14 mouse cellular contexts compared by ENCODE assay signal in genomic region chr5:136076284-136076683, GRCm38 (mm10). TPM values are rescaled to one million over a fixed set of nuclear protein-coding genes. Genes with fewer than 3 reads are reported as not detected.
A peak's percentile ranks its signal among the peaks of the same experiment; 100 is the strongest.
DNase-seq lines count a peak whose midpoint lies in the region; ATAC-seq and TF ChIP-seq lines count a peak whose summit lies in the region.
"Had no signal": no experiment of that assay in that cellular context is flagged by ENCODE, and none has a peak within 500 bp of the region (broad histone marks: within the 10 kb centered on the region; RNA-seq: fewer than 3 reads in every experiment).

No protein-coding gene starts in this region.

- H3K36me3 ChIP-seq in hindbrain, postnatal 0 days (ENCODE audit: insufficient read depth, low read length) = no peaks in the 10 kb centered on the region
- no peaks in the 10 kb centered on the region for H3K36me3 ChIP-seq in hindbrain, embryonic 13.5 days
- no peaks in the 10 kb centered on the region for H3K36me3 ChIP-seq in midbrain, embryonic 14.5 days (ENCODE audit: control insufficient read depth, insufficient read depth, low read length)
- no peaks in the 10 kb centered on the region for H3K36me3 ChIP-seq in midbrain, embryonic 15.5 days (replicated peaks)
- H3K36me3 ChIP-seq: limb, embryonic 15.5 days had no signal

- TF ChIP-seq CTCF in hindbrain, postnatal 0 days (IDR thresholded peaks at IDR 0.05; ENCODE audit: low read depth) = no peak

- WGBS in hindbrain, postnatal 0 days = 30% methylated on average over 7 of the region's 7 CpGs
- 54% methylated on average over 7 of the region's 7 CpGs for WGBS in hindbrain, embryonic 13.5 days
- WGBS in midbrain, embryonic 14.5 days = 50% methylated on average over 7 of the region's 7 CpGs
- WGBS in midbrain, embryonic 15.5 days = 54% methylated on average over 7 of the region's 7 CpGs

- no peak overlapping the region for H3K4me2 ChIP-seq in hindbrain, postnatal 0 days (ENCODE audit: low read depth, low read length)
- H3K4me2 ChIP-seq in hindbrain, embryonic 13.5 days = no peak overlapping the region
- no peak overlapping the region for H3K4me2 ChIP-seq in midbrain, embryonic 14.5 days (ENCODE audit: low read length)
- no peak overlapping the region for H3K4me2 ChIP-seq in midbrain, embryonic 15.5 days
- H3K4me2 ChIP-seq: limb, embryonic 15.5 days had no signal

- H3K9me3 ChIP-seq in hindbrain, postnatal 0 days (ENCODE audit: low read length) = no peaks in the 10 kb centered on the region
- H3K9me3 ChIP-seq in hindbrain, embryonic 13.5 days = no peaks in the 10 kb centered on the region
- H3K9me3 ChIP-seq in midbrain, embryonic 14.5 days (ENCODE audit: control insufficient read depth, low read length) = no peaks in the 10 kb centered on the region
- no peaks in the 10 kb centered on the region for H3K9me3 ChIP-seq in midbrain, embryonic 15.5 days
- H3K9me3 ChIP-seq: limb, embryonic 15.5 days had no signal

- H3K4me3 ChIP-seq in hindbrain, postnatal 0 days (ENCODE audit: low read length) = no peak overlapping the region
- no peak overlapping the region for H3K4me3 ChIP-seq in hindbrain, embryonic 13.5 days
- no peak overlapping the region for H3K4me3 ChIP-seq in midbrain, embryonic 14.5 days (replicated peaks; ENCODE audit: low read depth, low read length)
- H3K4me3 ChIP-seq in midbrain, embryonic 15.5 days = no peak overlapping the region
- H3K4me3 ChIP-seq: limb, embryonic 15.5 days had no signal

- H3K27ac ChIP-seq in hindbrain, postnatal 0 days = no peak overlapping the region; the same call in 1 of the 2 replicates
- no peak overlapping the region for H3K27ac ChIP-seq in hindbrain, embryonic 13.5 days
- H3K27ac ChIP-seq in midbrain, embryonic 14.5 days (replicated peaks; ENCODE audit: low read depth, low read length) = no peak overlapping the region
- H3K27ac ChIP-seq in midbrain, embryonic 15.5 days = no peak overlapping the region

- no peaks in the 10 kb centered on the region for H3K27me3 ChIP-seq in hindbrain, postnatal 0 days (ENCODE audit: insufficient read depth, low read length)
- peaks cover 3% of the 10 kb centered on the region; the same call in 1 of the 2 replicates for H3K27me3 ChIP-seq in hindbrain, embryonic 13.5 days
- H3K27me3 ChIP-seq in midbrain, embryonic 14.5 days (ENCODE audit: control insufficient read depth, insufficient read depth, low read length) = no peaks in the 10 kb centered on the region
- no peaks in the 10 kb centered on the region for H3K27me3 ChIP-seq in midbrain, embryonic 15.5 days (replicated peaks)
- H3K27me3 ChIP-seq: limb, embryonic 15.5 days had no signal

- H3K4me1 ChIP-seq in hindbrain, postnatal 0 days (ENCODE audit: insufficient read depth, low read length) = no peaks in the 10 kb centered on the region
- H3K4me1 ChIP-seq in hindbrain, embryonic 13.5 days (replicated peaks) = 0 out of 2 replicates have a peak, but pooled peaks cover 5% of the 10 kb centered on the region
- H3K4me1 ChIP-seq in midbrain, embryonic 14.5 days (ENCODE audit: control insufficient read depth, insufficient read depth, low read length) = no peaks in the 10 kb centered on the region
- H3K4me1 ChIP-seq in midbrain, embryonic 15.5 days = no peaks in the 10 kb centered on the region

- ATAC-seq in hindbrain, postnatal 0 days = no peak
- no peak for ATAC-seq in hindbrain, embryonic 13.5 days (ENCODE audit: low FRiP score)
- no peak for ATAC-seq in midbrain, embryonic 14.5 days (ENCODE audit: low FRiP score, low TSS enrichment)
- ATAC-seq in midbrain, embryonic 15.5 days (replicated peaks) = no peak
- no peak for ATAC-seq in monocyte, adult 5-6 weeks (replicated peaks; ENCODE audit: insufficient number of reproducible peaks, low FRiP score, low TSS enrichment, poor library complexity, severe bottlenecking)

- H3K9ac ChIP-seq in hindbrain, postnatal 0 days (replicated peaks; ENCODE audit: low read length) = no peak overlapping the region
- no peak overlapping the region for H3K9ac ChIP-seq in hindbrain, embryonic 13.5 days
- no peak overlapping the region for H3K9ac ChIP-seq in midbrain, embryonic 14.5 days (replicated peaks; ENCODE audit: low read length)
- H3K9ac ChIP-seq in midbrain, embryonic 15.5 days = no peak overlapping the region
- H3K9ac ChIP-seq: limb, embryonic 15.5 days had no signal

- peak; percentile 12 for DNase-seq in hindbrain, postnatal 0 days (ENCODE audit: low spot score)
- peak; percentile 21 for DNase-seq in midbrain, embryonic 14.5 days
- DNase-seq in brain, adult 2 months (ENCODE audit: low read depth, low spot score) = peak; percentile 45
- DNase-seq in right cerebral cortex, postnatal 4 days = peak; percentile 32
- DNase-seq in adrenal gland, postnatal 25 days = no peak
- DNase-seq: cerebellum, adult 18-20 months; thymus, adult 18-20 months had no signal

RNA-seq across cellular contexts. Expression of gene Rasa4, which starts 7.4 kb away (rescaled TPM):
- 27.0 and 27.5 TPM in 2 replicates for total RNA-seq in hindbrain, postnatal 0 days (2014; rRNA removed)
- polyA plus RNA-seq in hindbrain, postnatal 0 days (2015; fragmentation: Nextera tagmentation; extraction: Ambion mirVana) = 19.2 and 19.4 TPM in 2 replicates
- 16.2 and 17.3 TPM in 2 replicates for polyA plus RNA-seq in hindbrain, embryonic 13.5 days (2015; fragmentation: Nextera tagmentation; extraction: Ambion mirVana)
- 16.9 and 17.1 TPM in 2 replicates for polyA plus RNA-seq in midbrain, embryonic 14.5 days (2014; fragmentation: Nextera tagmentation; extraction: Ambion mirVana)
- polyA plus RNA-seq in midbrain, embryonic 15.5 days (2015; fragmentation: Nextera tagmentation; extraction: Ambion mirVana) = 22.0 and 22.8 TPM in 2 replicates
- 13.8 and 19.1 TPM in 2 replicates for total RNA-seq in adrenal gland, postnatal 25 days (2021)
- 20.8 to 45.1 TPM (median 32.3 TPM) in 3 replicates for total RNA-seq in monocyte, adult 5-6 weeks (2017)

RNA-seq across cellular contexts. Expression of gene Upk3bl, which starts 22.0 kb away (rescaled TPM):
- total RNA-seq in hindbrain, postnatal 0 days (2014; rRNA removed) = not detected in 2 replicates
- polyA plus RNA-seq in hindbrain, postnatal 0 days (2015; fragmentation: Nextera tagmentation; extraction: Ambion mirVana) = 0.14 TPM in 1 of 2 replicates, not detected in the other
- polyA plus RNA-seq in hindbrain, embryonic 13.5 days (2015; fragmentation: Nextera tagmentation; extraction: Ambion mirVana) = not detected in 2 replicates
- not detected in 2 replicates for polyA plus RNA-seq in midbrain, embryonic 14.5 days (2014; fragmentation: Nextera tagmentation; extraction: Ambion mirVana)
- polyA plus RNA-seq in midbrain, embryonic 15.5 days (2015; fragmentation: Nextera tagmentation; extraction: Ambion mirVana) = not detected in 2 replicates
- total RNA-seq in adrenal gland, postnatal 25 days (2021) = not detected in 2 replicates
- not detected in 3 replicates for total RNA-seq in monocyte, adult 5-6 weeks (2017)
- total RNA-seq: CH12.LX; gastrocnemius, adult 18-20 months had no signal
- polyA plus RNA-seq: heart, postnatal 0 days had no signal

RNA-seq across cellular contexts. Expression of gene Upk3b, which starts 38.0 kb away (rescaled TPM):
- total RNA-seq in hindbrain, postnatal 0 days (2014; rRNA removed) = not detected in 2 replicates
- polyA plus RNA-seq in hindbrain, postnatal 0 days (2015; fragmentation: Nextera tagmentation; extraction: Ambion mirVana) = not detected in 2 replicates
- polyA plus RNA-seq in hindbrain, embryonic 13.5 days (2015; fragmentation: Nextera tagmentation; extraction: Ambion mirVana) = 0.04 and 0.09 TPM in 2 replicates
- polyA plus RNA-seq in midbrain, embryonic 14.5 days (2014; fragmentation: Nextera tagmentation; extraction: Ambion mirVana) = not detected in 2 replicates
- not detected in 2 replicates for polyA plus RNA-seq in midbrain, embryonic 15.5 days (2015; fragmentation: Nextera tagmentation; extraction: Ambion mirVana)
- 1.4 and 3.0 TPM in 2 replicates for total RNA-seq in adrenal gland, postnatal 25 days (2021)
- not detected in 3 replicates for total RNA-seq in monocyte, adult 5-6 weeks (2017)
- total RNA-seq: CH12.LX had no signal

RNA-seq across cellular contexts. Expression of gene Polr2j, which starts 40.1 kb away (rescaled TPM):
- total RNA-seq in hindbrain, postnatal 0 days (2014; rRNA removed) = 94.2 and 159 TPM in 2 replicates
- polyA plus RNA-seq in hindbrain, postnatal 0 days (2015; fragmentation: Nextera tagmentation; extraction: Ambion mirVana) = 235 and 245 TPM in 2 replicates
- polyA plus RNA-seq in hindbrain, embryonic 13.5 days (2015; fragmentation: Nextera tagmentation; extraction: Ambion mirVana) = 231 and 236 TPM in 2 replicates
- polyA plus RNA-seq in midbrain, embryonic 14.5 days (2014; fragmentation: Nextera tagmentation; extraction: Ambion mirVana) = 233 and 265 TPM in 2 replicates
- 196 and 200 TPM in 2 replicates for polyA plus RNA-seq in midbrain, embryonic 15.5 days (2015; fragmentation: Nextera tagmentation; extraction: Ambion mirVana)
- total RNA-seq in adrenal gland, postnatal 25 days (2021) = 76.9 and 82.2 TPM in 2 replicates
- total RNA-seq in monocyte, adult 5-6 weeks (2017) = 80.7 to 92.5 TPM (median 81.7 TPM) in 3 replicates

RNA-seq across cellular contexts. Expression of gene Lrwd1, which starts 59.6 kb away (rescaled TPM):
- total RNA-seq in hindbrain, postnatal 0 days (2014; rRNA removed) = 32.9 and 35.8 TPM in 2 replicates
- 16.8 and 17.7 TPM in 2 replicates for polyA plus RNA-seq in hindbrain, postnatal 0 days (2015; fragmentation: Nextera tagmentation; extraction: Ambion mirVana)
- polyA plus RNA-seq in hindbrain, embryonic 13.5 days (2015; fragmentation: Nextera tagmentation; extraction: Ambion mirVana) = 27.7 and 28.2 TPM in 2 replicates
- 22.7 and 24.5 TPM in 2 replicates for polyA plus RNA-seq in midbrain, embryonic 14.5 days (2014; fragmentation: Nextera tagmentation; extraction: Ambion mirVana)
- polyA plus RNA-seq in midbrain, embryonic 15.5 days (2015; fragmentation: Nextera tagmentation; extraction: Ambion mirVana) = 28.6 and 30.7 TPM in 2 replicates
- total RNA-seq in adrenal gland, postnatal 25 days (2021) = 13.8 and 14.3 TPM in 2 replicates
- total RNA-seq in monocyte, adult 5-6 weeks (2017) = 20.4 to 31.1 TPM (median 22.4 TPM) in 3 replicates
